Mouse (Mus musculus) layer of hippocampus, postnatal 36 days (tissue): ENCODE data around the gene Pde3a. TPM values are rescaled to one million over a fixed set of nuclear protein-coding genes. Genes with fewer than 3 reads are reported as not detected.
"Not testable (repeated sequence)": the region's sequence is repeated elsewhere in the genome, so short reads cannot be mapped to it uniquely, and the experiment has no call there.

Experiments
- DNase-seq, 2 experiments: peaks; one replicate each; pipeline ENCODE4 v3.0.0; 2022
- total RNA-seq, 2 experiments: library from RNA; stranded (reverse); gene quantifications; 2 replicates each; pipeline ENCODE4 v1.2.3; 2021

The Pde3a gene
- total RNA-seq, 2 experiments from 2014 or later = 2.4 to 2.9 TPM

- DNase-seq = no peak
These were observed 19.0 kb downstream of the Pde3a start for GRCm38 (mm10) chr6:141267888-141268570.

- no peak for DNase-seq
These were observed 19.8 kb downstream of the Pde3a start for GRCm38 (mm10) chr6:141268871-141269270.

GRCm38 (mm10) chr6:141271133-141271532, 22.1 kb downstream of the Pde3a start:
- DNase-seq = no peak

DNA sequence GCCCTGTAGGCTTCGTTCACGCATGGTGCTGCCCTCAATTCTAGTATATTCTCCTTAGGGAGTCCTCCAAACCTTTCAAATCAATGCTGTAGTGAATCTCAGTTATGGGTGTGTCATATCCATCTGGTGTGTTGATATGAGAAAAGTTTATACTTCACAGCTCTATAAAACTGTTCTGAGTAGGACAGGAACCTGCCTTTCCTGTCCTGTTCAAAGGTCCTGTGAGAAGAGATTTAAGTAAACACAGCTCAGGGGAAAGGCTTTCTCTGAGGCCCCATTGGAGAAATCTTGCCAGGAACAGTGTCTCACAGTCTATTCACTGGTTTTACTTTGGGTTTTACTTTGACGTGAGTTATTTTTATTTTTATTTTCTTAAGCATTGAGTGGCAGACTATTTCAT, 22.5 kb downstream of the Pde3a start:
- DNase-seq = no peak

DNA sequence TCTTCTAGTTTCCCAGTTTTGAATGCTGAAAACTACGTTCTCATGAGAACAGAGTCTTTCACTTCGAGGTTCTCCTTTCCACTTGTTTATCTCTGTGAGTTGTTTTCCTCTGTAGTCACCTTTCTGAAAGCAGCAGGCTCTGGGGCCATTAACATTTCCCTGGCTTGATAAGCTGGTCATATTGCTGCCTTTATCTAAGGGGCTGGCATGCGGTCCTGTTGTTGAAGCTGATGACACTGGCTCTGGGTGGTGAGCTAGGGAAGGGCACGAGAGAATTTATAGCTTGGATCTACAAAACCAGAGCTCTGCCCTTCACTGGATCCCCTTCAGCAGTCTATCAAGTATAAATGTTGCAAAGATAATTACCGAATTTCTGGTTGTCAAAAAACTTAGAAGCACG, 24.6 kb downstream of the Pde3a start:
- DNase-seq = no peak

- DNase-seq = no peak
These were observed 32.6 kb downstream of the Pde3a start for GRCm38 (mm10) chr6:141281685-141282084.

DNA sequence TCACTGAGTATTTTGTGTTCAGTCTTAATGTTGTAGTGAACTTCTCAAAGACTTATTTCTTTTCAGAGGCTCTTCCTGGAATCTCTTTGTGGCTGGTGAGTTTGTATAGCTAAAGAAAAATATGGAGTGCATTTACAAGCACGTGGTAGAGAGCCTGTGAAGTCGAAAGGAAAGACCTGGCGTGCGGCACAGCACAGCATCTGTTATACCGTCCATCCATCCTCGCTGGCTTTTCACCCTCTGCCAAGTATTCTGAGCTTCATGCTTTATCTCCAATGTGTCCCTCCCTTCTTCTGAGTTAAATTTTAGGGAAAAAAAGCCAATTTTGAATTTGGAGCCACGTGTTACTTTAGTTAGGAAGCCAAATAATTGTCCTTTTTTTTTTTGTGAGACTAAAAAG, 33.7 kb downstream of the Pde3a start:
- DNase-seq = no peak

- DNase-seq = no peak
These were observed 42.1 kb downstream of the Pde3a start for GRCm38 (mm10) chr6:141291195-141291594.

DNA sequence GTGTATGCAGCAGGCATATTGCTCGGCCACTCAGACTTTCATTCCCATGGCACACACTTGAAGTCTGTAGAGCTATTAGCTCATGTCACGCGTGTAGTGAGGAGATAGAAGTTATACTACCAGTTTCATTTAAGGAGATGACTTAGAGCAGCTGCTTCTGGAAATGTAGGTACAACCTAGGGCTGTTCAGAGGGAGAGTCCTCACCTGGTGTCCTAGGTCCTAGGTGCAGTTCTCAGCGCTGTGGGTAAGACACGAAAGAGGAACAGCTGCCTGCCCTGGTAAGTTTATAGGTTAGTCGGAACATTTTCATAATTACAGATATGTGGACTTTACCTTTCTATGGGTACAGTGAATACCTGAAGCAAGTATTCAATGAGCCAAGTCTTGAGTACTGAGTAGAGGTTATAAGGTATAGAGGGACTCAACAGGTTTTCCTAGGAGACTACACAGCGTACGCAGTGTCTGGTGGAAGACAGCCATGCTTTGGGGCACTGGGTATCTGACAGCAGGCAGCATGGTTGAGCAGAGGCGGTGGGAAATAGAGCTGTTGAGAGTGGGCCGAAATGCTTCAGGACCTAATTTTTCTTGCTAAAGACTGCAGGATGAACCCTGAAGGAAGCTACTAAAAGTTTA, 43.9 kb downstream of the Pde3a start:
- DNase-seq = no peak

DNA sequence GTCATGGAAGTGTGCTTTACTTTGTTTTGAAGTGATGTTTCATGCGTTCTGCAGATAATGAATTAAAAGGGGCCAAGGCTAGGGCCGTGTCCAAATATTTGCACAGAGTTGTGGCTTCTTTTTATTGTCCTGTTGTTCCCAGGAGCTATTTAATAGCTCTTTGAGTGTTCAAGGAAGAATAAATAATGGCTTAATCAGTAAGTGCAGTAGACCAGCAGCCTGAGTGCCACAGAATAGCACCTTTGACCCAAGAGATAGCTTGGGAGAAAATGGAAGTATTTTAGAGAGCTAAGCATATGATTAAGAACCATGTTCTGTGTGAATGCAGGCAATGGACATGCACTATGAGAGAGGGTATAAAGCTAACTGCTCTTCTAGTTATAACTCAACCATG, 44.4 kb downstream of the Pde3a start:
- no peak for DNase-seq

DNA sequence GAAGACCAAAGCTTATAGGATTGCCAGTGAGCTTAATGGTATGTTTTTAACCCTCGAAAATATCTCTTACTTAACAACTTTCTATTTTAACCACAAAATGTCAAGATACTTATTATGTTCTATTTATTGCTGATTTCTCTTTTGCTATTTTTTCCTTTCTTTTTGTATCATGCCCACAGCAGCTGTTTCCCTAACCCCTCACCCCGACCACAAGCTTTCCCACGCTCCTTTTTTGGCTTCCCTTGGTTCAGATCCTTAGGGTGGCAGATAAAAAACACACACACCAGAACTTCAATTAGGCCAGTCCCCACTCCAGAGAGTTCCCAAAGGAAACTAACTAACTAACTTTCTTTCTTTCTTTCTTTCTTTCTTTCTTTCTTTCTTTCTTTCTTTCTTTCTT, 46.2 kb downstream of the Pde3a start:
- no peak for DNase-seq

DNA sequence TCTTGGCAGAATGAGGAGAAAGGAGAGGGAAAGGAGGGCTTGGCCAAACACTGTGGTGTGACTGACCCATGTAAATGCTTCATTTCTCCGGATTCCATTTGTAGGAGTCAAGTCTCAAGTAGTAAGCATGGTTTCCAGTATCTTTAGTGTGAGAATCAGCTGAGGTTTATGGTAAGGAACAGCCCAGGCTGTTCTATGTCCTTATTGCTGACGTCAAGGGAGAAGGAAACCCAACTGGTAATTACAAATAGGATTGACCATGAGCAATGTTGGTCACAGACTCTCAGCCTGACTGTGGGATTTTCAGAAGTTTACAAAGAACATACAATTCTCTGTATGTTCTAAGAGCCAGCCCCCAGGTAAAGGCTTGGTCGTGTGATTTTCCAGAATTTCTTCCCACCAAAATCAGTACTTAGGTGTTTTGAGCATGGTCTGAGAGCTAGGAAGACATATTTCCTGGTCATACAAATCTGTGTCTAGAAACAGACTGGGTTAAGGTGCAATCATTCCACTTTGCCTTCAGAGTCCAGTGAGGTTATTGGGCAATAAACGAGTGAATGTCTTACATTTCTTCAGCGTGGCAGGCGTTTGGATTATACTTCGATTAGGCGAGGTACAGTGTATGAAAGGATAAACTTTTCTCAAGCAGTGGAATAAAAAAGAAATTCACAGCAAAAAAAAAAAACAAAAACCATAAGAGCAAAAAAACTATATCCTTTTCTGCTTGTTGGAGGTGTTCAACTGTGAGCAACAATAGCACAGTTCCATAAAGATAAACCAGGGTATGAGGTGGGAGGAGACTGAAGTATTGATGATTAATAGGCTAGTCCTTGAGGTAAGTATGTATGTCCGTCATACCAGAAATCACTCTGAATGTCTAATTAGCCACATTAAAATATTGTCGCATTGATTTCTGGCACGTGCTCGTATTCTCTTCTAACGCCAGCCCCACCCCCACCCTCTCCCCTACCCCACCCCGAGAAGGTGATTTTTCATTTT, 53.0 kb downstream of the Pde3a start:
- no peak for DNase-seq

- DNase-seq = no peak
These were observed 53.8 kb downstream of the Pde3a start for GRCm38 (mm10) chr6:141302842-141303241.

DNA sequence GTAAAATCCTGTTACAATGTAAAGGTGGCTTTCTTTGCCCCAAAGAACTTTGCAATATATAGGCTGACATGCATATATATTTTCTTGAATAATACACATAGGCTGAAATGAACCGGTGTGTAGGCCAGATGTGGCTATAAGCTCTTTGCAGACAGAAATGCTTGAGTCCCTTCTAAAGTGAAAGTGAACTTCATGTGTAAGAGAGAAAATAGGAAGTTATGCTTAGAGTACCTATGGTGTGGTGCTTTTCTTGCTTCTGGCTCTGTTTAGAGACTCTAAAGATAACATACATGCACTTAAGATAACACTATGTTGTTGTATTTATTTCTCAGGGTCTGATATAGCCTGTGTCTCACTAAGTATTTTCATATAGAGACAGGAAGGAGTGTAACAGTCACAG, 58.3 kb downstream of the Pde3a start:
- no peak for DNase-seq

DNA sequence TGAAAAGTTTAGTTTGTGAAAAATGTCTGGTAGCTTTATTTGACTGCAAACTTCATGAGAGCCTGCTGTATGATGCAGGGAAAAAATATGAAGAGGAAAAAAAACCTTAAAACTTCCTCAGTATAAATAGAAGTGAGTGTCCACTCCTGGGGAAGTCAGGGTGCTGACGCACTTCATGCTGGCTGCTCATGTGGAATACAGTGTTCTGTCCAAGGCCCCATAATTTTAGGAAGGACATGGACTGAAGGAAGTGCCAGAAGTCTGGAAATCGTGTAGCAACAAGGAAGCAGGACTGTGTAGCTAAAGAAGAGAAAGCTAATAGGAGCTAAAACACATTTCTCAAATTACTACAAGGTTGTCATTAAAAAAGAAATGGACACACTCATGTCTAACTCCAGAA, 59.4 kb downstream of the Pde3a start:
- no peak for DNase-seq

DNA sequence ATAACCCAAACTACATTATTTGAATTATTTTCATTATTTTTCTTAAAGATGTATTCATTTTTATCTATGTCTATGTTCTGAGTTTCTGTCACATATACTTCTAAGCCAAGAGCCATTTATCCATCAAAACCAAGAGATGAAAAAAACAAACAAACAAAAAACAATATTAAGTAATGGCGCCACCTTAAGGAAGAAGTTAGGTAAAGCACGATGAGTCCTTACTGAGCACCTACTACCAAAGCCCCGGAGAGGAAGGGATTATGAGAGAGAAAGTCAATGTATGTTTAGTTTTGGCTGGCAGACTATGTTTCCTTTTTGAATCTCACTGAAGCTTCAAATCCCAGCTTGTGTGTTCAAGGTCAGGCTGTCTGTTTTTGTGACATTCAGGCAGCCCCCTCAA, 60.8 kb downstream of the Pde3a start:
- no peak for DNase-seq

DNA sequence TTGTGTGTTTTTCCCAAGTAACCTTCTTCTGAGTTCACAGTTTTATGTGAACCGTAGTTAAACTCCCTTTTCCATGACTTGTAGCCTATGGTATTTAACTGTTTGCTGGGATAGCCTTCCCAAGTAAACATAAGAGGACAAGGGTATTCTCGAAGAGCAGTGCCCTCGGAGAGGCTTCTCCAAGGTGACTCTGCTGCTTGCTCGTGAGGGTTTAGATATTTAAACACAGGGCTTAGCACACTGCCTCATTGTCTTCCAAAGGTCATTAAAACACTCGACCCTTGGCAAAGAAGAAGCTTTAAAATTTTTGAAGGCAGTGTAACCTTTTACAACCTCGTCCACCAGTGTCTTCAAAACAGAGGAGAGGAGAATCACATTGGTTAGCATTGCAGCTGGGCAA, 61.3 kb downstream of the Pde3a start:
- no peak for DNase-seq

DNA sequence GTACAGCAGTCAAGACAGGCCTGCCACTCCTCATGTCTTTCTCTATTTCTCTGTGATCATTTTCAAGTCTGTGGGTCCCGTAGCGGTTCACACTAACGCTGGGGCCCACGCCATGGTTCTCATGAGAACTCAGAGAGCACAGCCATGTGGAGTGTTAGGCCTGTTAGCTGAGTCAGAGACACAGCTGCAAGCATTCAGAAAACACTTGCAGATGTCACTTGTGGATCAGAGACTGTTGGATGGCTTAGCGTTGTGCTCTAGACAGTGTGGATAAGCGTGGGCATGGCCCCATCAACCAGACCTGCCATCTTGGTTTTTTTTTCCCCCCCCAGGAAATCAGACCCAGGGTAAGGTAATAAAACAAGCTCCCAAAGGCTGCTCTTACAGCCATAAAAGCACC, 62.5 kb downstream of the Pde3a start:
- peak in 1 of 2 experiments; percentile 8 for DNase-seq

GRCm38 (mm10) chr6:141313112-141313511, 64.0 kb downstream of the Pde3a start:
- no peak for DNase-seq

- DNase-seq = no peak
These were observed 69.4 kb downstream of the Pde3a start for GRCm38 (mm10) chr6:141318440-141318839.

GRCm38 (mm10) chr6:141321253-141321652, 72.2 kb downstream of the Pde3a start:
- no peak for DNase-seq

GRCm38 (mm10) chr6:141322961-141323360, 73.9 kb downstream of the Pde3a start:
- no peak for DNase-seq

- DNase-seq = not testable (repeated sequence)
These were observed 78.1 kb downstream of the Pde3a start for GRCm38 (mm10) chr6:141327134-141327533.
